Mouse (Mus musculus): ENCODE results near the gene A630001G21Rik. TPM values are rescaled to one million over a fixed set of nuclear protein-coding genes. Genes with fewer than 3 reads are reported as not detected.

The A630001G21Rik gene
- polyA plus RNA-seq, 1 experiment from 2014 or later: 0.92 TPM

DNA sequence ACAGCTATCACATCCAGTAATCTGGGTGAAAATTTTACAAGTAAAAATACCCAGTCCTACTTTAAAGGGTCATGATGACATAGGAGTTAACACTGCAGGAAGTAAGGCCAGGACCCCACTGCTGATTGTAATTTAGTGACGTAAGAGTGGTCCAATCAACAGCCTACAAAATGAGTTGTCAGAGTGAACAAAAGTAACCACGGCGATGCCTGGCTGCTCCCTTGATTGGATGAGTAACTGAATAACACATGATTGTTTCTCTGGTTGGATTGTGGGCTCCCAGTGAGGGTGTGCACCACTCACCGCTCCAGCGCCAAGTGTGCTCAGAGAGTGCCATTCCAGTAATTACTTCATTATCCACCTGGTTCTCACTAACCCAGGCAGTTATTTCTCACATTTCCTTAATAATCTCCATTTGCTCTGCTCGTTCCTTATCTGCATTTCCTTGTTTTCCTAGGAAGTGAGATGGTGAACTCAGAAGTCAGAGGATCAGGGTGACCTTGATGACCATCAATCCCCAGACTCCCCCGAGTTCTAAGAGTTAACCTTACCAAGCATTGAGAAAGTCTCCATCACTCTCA is 61.9 kb downstream of the A630001G21Rik start:
- H3K36me3 ChIP-seq (replicated peaks): no peaks in the 10 kb centered on the region
- H3K27me3 ChIP-seq (replicated peaks; ENCODE audit: low read depth, poor library complexity, severe bottlenecking): no peaks in the 10 kb centered on the region
- DNase-seq (ENCODE audit: low spot score): peak; percentile 32
- no peak overlapping the region for H3K4me3 ChIP-seq
- 60% methylated on average over 7 of the region's 7 CpGs for WGBS
- H3K27ac ChIP-seq (replicated peaks): no peak overlapping the region
- peaks cover 11% of the 10 kb centered on the region for H3K4me1 ChIP-seq
- no peaks in the 10 kb centered on the region for H3K9me3 ChIP-seq

- no peaks in the 10 kb centered on the region for H3K9me3 ChIP-seq
- H3K27me3 ChIP-seq (replicated peaks; ENCODE audit: low read depth, poor library complexity, severe bottlenecking): no peaks in the 10 kb centered on the region
- no peak for DNase-seq (ENCODE audit: low spot score)
Observed at GRCm38 (mm10) chr1:85714501-85714900, 63.9 kb downstream of the A630001G21Rik start.

DNA sequence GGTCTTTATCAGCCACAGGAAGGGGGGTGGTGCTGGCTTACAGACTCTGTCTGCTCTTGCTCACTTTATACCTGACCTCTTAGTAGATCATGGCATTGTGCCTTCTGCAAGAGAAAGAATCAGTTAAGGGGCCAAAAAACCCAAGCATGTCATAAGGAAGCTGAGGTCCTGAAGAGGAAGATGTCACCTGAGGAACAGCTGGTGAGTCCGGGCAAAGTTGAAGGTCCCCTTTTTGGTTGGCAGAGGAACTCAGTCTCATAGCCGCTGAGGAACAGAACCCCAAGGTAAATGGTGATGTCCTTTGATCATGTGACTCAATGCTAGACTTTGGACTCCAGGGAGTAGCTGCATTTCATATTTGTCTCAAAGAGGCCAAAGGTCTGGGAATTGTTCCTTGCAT is 71.7 kb downstream of the A630001G21Rik start:
- H3K27ac ChIP-seq (replicated peaks): no peak overlapping the region
- H3K27me3 ChIP-seq (replicated peaks; ENCODE audit: low read depth, poor library complexity, severe bottlenecking): no peaks in the 10 kb centered on the region
- no peaks in the 10 kb centered on the region for H3K36me3 ChIP-seq (replicated peaks)
- no peak overlapping the region for H3K4me3 ChIP-seq
- WGBS: 93% methylated on average over 2 of the region's 2 CpGs
- H3K9me3 ChIP-seq: no peaks in the 10 kb centered on the region
- no peak for DNase-seq (ENCODE audit: low spot score)
- H3K4me1 ChIP-seq: 0 out of 2 replicates have a peak, but pooled peaks cover 6% of the 10 kb centered on the region

More at GRCm38 (mm10) chr1:85714501-85714900, 63.9 kb downstream of the A630001G21Rik start:
- H3K4me3 ChIP-seq: no peak overlapping the region
- H3K4me1 ChIP-seq: peaks cover 6% of the 10 kb centered on the region
- no peak overlapping the region for H3K27ac ChIP-seq (replicated peaks)
- no peaks in the 10 kb centered on the region for H3K36me3 ChIP-seq (replicated peaks)

- Histone ChIP-seq H3K27ac (replicated peaks) (no peak overlapping the region), H3K4me3 (no peak overlapping the region), H3K9me3 (no peaks in the 10 kb centered on the region), H3K27me3 (replicated peaks; ENCODE audit: low read depth, poor library complexity, severe bottlenecking) (no peaks in the 10 kb centered on the region), H3K4me1 (0 out of 2 replicates have a peak, but pooled peaks cover 6% of the 10 kb centered on the region), H3K36me3 (replicated peaks) (no peaks in the 10 kb centered on the region)
- 89% methylated on average over 1 of the region's 1 CpGs for WGBS
- DNase-seq (ENCODE audit: low spot score): no peak
Observed at GRCm38 (mm10) chr1:85705552-85705951, 72.9 kb downstream of the A630001G21Rik start.

DNA sequence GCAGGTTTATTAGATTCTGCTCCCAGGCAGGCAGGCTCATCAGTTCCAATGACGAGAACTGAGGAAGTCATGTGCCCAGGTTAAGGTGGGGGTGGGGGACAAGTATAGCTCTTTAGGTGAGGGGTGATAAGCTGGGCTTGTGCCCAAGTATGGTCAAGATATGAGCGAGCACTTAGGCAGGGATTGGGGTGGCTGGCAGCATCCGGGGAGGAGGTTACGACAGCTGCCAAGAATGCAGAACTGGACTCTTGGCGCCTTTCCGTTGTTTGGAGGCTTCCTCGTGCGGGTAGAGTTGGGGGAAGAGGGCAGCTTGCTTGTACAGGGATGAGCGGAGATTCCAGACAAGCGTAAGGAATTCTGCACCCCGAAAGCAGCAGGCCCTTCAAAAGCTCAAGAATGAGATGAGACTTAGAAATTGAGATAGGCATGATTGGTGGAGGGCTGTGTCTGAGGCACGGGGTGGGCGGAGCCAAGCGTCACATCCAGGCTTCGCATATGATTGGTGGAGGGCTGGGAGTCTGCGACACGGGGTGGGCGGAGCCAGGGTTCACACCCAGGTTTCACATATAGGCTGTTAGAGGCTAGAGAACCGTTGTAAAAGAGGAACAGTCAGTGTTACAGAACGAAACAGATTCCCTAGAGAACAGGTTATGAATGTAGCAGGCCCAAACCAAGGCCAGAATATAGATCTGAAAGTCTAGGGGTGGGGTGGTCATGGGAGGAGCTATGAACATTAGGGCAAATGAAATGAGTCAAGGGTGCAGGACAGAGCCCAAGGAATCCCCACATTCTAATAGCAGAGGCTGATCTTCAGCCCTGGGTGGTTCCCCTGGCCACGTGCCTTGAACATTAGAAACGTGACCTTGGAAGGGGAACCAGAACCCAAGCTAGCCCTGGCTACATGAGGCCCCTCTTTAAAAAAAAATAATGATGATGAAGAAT is 74.9 kb downstream of the A630001G21Rik start:
- no peaks in the 10 kb centered on the region for H3K36me3 ChIP-seq (replicated peaks)
- no peaks in the 10 kb centered on the region for H3K9me3 ChIP-seq
- 29% methylated on average over 22 of the region's 22 CpGs for whole genome bisulfite sequencing
- H3K27me3 ChIP-seq (replicated peaks; ENCODE audit: low read depth, poor library complexity, severe bottlenecking): no peaks in the 10 kb centered on the region
- H3K4me1 ChIP-seq: 0 out of 2 replicates have a peak, but pooled peaks cover 6% of the 10 kb centered on the region
- peak overlapping the region; percentile 54 for H3K4me3 ChIP-seq
- H3K27ac ChIP-seq (replicated peaks): peak overlapping the region; percentile 67
- DNase-seq (ENCODE audit: low spot score): peak; percentile 85

GRCm38 (mm10) chr1:85702531-85702930 is 75.9 kb downstream of the A630001G21Rik start:
- WGBS: 84% methylated on average over 4 of the region's 4 CpGs
- DNase-seq (ENCODE audit: low spot score): no peak

DNA sequence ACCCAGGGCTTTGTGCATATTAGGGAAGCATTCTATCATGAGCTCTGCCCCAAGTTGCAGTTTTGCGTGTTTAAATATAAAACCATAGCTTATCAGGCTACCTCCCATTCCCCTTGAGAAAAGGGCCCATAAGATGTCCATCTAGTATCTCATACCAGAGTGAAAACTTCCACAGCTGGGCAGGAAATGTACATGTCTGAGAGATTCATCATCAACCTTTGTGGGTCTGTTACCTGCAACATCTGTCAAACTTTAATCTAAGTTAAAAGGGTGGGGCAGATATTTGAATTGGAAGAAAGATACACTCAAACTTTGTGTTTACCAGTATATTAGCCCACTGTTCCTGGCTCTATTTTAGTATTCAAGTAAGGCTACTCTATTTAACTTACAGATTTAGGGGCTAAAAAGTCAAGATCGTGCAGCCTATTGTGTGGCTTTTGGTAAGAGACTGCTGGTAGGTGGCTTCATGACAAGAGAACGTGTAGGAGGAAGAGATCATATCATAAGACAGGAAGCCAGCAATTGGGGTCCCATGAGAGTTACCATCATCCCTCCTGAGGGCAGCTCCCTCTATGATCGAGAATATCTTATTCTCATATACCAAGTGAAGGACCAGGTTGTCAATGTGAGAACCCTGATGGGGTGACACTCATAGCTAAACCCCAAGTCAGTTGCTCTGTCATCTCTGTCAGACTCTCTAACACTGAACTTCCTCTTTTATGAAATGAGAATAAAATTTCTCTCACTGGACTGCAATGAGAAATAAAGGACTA is 80.5 kb downstream of the A630001G21Rik start:
- Histone ChIP-seq H3K27me3 (replicated peaks; ENCODE audit: low read depth, poor library complexity, severe bottlenecking) (no peaks in the 10 kb centered on the region), H3K27ac (replicated peaks) (no peak overlapping the region), H3K9me3 (no peaks in the 10 kb centered on the region), H3K36me3 (replicated peaks) (no peaks in the 10 kb centered on the region), H3K4me1 (no peaks in the 10 kb centered on the region), H3K4me3 (no peak overlapping the region)
- DNase-seq (ENCODE audit: low spot score): no peak
- 85% methylated on average over 4 of the region's 4 CpGs for WGBS

More at GRCm38 (mm10) chr1:85702531-85702930, 75.9 kb downstream of the A630001G21Rik start:
- H3K36me3 ChIP-seq (replicated peaks): no peaks in the 10 kb centered on the region
- no peak overlapping the region for H3K27ac ChIP-seq (replicated peaks)
- 0 out of 2 replicates have a peak, but pooled peaks cover 6% of the 10 kb centered on the region for H3K4me1 ChIP-seq
- no peaks in the 10 kb centered on the region for H3K9me3 ChIP-seq
- H3K27me3 ChIP-seq (replicated peaks; ENCODE audit: low read depth, poor library complexity, severe bottlenecking): no peaks in the 10 kb centered on the region
- no peak overlapping the region for H3K4me3 ChIP-seq

GRCm38 (mm10) chr1:85695646-85696045 is 82.8 kb downstream of the A630001G21Rik start:
- Histone ChIP-seq H3K36me3 (replicated peaks) (no peaks in the 10 kb centered on the region), H3K4me3 (no peak overlapping the region), H3K27ac (replicated peaks) (no peak overlapping the region), H3K9me3 (no peaks in the 10 kb centered on the region), H3K27me3 (replicated peaks; ENCODE audit: low read depth, poor library complexity, severe bottlenecking) (no peaks in the 10 kb centered on the region), H3K4me1 (no peaks in the 10 kb centered on the region)
- no peak for DNase-seq (ENCODE audit: low spot score)
- WGBS: 72% methylated on average over 3 of the region's 3 CpGs

DNA sequence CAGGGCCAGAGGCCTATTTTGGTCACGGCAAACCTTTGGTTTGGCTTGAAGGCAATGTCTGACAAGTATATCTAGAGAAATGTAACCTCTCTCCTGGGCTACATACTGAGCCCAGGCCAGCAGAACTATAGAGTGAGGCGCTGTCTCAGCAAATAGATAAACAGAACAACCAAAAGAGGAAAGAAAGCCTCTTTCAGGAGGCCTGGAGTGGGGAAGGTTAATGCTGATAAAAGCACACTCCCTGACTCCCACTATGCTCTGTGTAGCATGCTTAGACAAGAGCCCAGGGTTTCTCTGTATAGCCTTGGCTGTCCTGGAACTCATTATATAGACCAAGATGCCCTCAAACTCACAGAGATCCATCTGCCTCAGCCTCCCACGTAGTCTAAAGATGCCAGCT is 85.2 kb downstream of the A630001G21Rik start:
- no peaks in the 10 kb centered on the region for H3K36me3 ChIP-seq (replicated peaks)
- no peak overlapping the region for H3K27ac ChIP-seq (replicated peaks)
- no peak for DNase-seq (ENCODE audit: low spot score)
- no peaks in the 10 kb centered on the region for H3K9me3 ChIP-seq
- H3K27me3 ChIP-seq (replicated peaks; ENCODE audit: low read depth, poor library complexity, severe bottlenecking): no peaks in the 10 kb centered on the region
- H3K4me1 ChIP-seq: no peaks in the 10 kb centered on the region
- 77% methylated on average over 3 of the region's 3 CpGs for WGBS
- no peak overlapping the region for H3K4me3 ChIP-seq

- H3K27me3 ChIP-seq (replicated peaks; ENCODE audit: low read depth, poor library complexity, severe bottlenecking): no peaks in the 10 kb centered on the region
- no peak overlapping the region for H3K27ac ChIP-seq (replicated peaks)
- DNase-seq (ENCODE audit: low spot score): no peak
- 58% methylated on average over 1 of the region's 1 CpGs for WGBS
- H3K9me3 ChIP-seq: no peaks in the 10 kb centered on the region
- H3K36me3 ChIP-seq (replicated peaks): no peaks in the 10 kb centered on the region
- peaks cover 5% of the 10 kb centered on the region for H3K4me1 ChIP-seq
- H3K4me3 ChIP-seq: no peak overlapping the region
Observed at GRCm38 (mm10) chr1:85692281-85692680, 86.2 kb downstream of the A630001G21Rik start.

DNA sequence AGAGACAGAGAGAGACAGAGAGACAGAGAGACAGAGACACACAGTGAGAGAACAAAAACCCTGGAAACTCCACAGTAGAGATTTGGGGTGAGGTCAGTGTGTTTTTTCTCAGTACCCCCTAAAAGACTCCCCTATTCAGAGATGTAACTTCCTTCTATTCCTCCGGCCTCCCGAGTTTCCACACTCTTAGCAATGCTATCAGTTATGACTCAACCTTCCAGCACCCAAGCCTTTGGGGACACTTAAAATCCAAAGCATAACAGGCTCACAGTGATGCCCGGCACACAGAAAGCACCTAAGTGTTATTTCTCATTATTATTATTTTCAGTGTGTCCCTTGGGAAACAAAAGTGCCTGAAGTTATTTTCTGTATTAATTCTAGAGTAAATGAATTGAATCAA is 87.9 kb downstream of the A630001G21Rik start:
- H3K27ac ChIP-seq (replicated peaks): no peak overlapping the region
- no peaks in the 10 kb centered on the region for H3K9me3 ChIP-seq
- peaks cover 8% of the 10 kb centered on the region for H3K4me1 ChIP-seq
- WGBS: 79% methylated on average over 3 of the region's 3 CpGs
- no peak for DNase-seq (ENCODE audit: low spot score)
- no peaks in the 10 kb centered on the region for H3K36me3 ChIP-seq (replicated peaks)
- H3K4me3 ChIP-seq: no peak overlapping the region
- no peaks in the 10 kb centered on the region for H3K27me3 ChIP-seq (replicated peaks; ENCODE audit: low read depth, poor library complexity, severe bottlenecking)

GRCm38 (mm10) chr1:85687346-85687745 is 91.1 kb downstream of the A630001G21Rik start:
- no peak overlapping the region for H3K4me3 ChIP-seq
- H3K4me1 ChIP-seq: peaks cover 8% of the 10 kb centered on the region
- peak; percentile 18 for DNase-seq (ENCODE audit: low spot score)
- H3K27ac ChIP-seq (replicated peaks): 0 out of 2 replicates have a peak overlapping the region, but pooled peaks have one; percentile 3
- H3K36me3 ChIP-seq (replicated peaks): no peaks in the 10 kb centered on the region
- 43% methylated on average over 5 of the region's 5 CpGs for WGBS
- H3K9me3 ChIP-seq: no peaks in the 10 kb centered on the region
- H3K27me3 ChIP-seq (replicated peaks; ENCODE audit: low read depth, poor library complexity, severe bottlenecking): no peaks in the 10 kb centered on the region
